Mouse (Mus musculus): ENCODE results near the gene D6Ertd527e. TPM values are rescaled to one million over a fixed set of nuclear protein-coding genes. Genes with fewer than 3 reads are reported as not detected.

D6Ertd527e gene
- polyA plus RNA-seq, 2 experiments: 0.56 to 1.6 TPM

GRCm38 (mm10) chr6:87133520-87133919 lies 29.0 kb downstream of the D6Ertd527e start:
- Histone ChIP-seq H3K27me3 (ENCODE audit: control insufficient read depth, insufficient read depth, low read length) (no peaks in the 10 kb centered on the region), H3K4me2 (replicated peaks; ENCODE audit: low read depth, low read length, severe bottlenecking) (no peak overlapping the region), H3K36me3 (ENCODE audit: control insufficient read depth, insufficient read depth, low read length) (peaks cover 31% of the 10 kb centered on the region), H3K4me3 (replicated peaks; ENCODE audit: low read length) (no peak overlapping the region), H3K4me1 (ENCODE audit: control insufficient read depth, insufficient read depth, low read length) (peaks cover 4% of the 10 kb centered on the region; the same call in 1 of the 2 replicates), H3K9me3 (ENCODE audit: control insufficient read depth, low read length) (peaks cover 3% of the 10 kb centered on the region; the same call in 1 of the 2 replicates), H3K27ac (replicated peaks; ENCODE audit: low read depth, low read length) (no peak overlapping the region), H3K9ac (ENCODE audit: low read depth, low read length, severe bottlenecking) (no peak overlapping the region)
- no peak for TF ChIP-seq POLR2A (IDR thresholded peaks at IDR 0.05; ENCODE audit: borderline replicate concordance, extremely low read depth, insufficient read depth, insufficient read length)
- DNase-seq (ENCODE audit: low spot score): no peak
- ATAC-seq (ENCODE audit: low FRiP score, low read depth): no peak
- WGBS: 47% methylated on average over 3 of the region's 3 CpGs

- Histone ChIP-seq H3K27me3 (ENCODE audit: control insufficient read depth, insufficient read depth, low read length) (no peaks in the 10 kb centered on the region), H3K4me1 (ENCODE audit: control insufficient read depth, insufficient read depth, low read length) (peaks cover 4% of the 10 kb centered on the region; the same call in 1 of the 2 replicates), H3K4me3 (replicated peaks; ENCODE audit: low read length) (no peak overlapping the region), H3K4me2 (replicated peaks; ENCODE audit: low read depth, low read length, severe bottlenecking) (no peak overlapping the region), H3K9ac (ENCODE audit: low read depth, low read length, severe bottlenecking) (no peak overlapping the region), H3K36me3 (ENCODE audit: control insufficient read depth, insufficient read depth, low read length) (peaks cover 31% of the 10 kb centered on the region), H3K9me3 (ENCODE audit: control insufficient read depth, low read length) (peaks cover 3% of the 10 kb centered on the region; the same call in 1 of the 2 replicates), H3K27ac (replicated peaks; ENCODE audit: low read depth, low read length) (no peak overlapping the region)
- WGBS: 71% methylated on average over 12 of the region's 12 CpGs
- ATAC-seq (ENCODE audit: low FRiP score, low read depth) (no peak), DNase-seq (ENCODE audit: low spot score) (no peak)
- no peak for TF ChIP-seq POLR2A (IDR thresholded peaks at IDR 0.05; ENCODE audit: borderline replicate concordance, extremely low read depth, insufficient read depth, insufficient read length)
Observed at GRCm38 (mm10) chr6:87133966-87134546, 29.5 kb downstream of the D6Ertd527e start.

GRCm38 (mm10) chr6:87138479-87138878 lies 33.9 kb downstream of the D6Ertd527e start:
- TF ChIP-seq POLR2A (IDR thresholded peaks at IDR 0.05; ENCODE audit: borderline replicate concordance, extremely low read depth, insufficient read depth, insufficient read length): no peak
- WGBS: 95% methylated on average over 5 of the region's 5 CpGs
- H3K9me3 ChIP-seq (ENCODE audit: control insufficient read depth, low read length): no peaks in the 10 kb centered on the region
- DNase-seq (ENCODE audit: low spot score) (no peak), ATAC-seq (ENCODE audit: low FRiP score, low read depth) (no peak)
- H3K36me3 ChIP-seq (ENCODE audit: control insufficient read depth, insufficient read depth, low read length): peaks cover 34% of the 10 kb centered on the region
- H3K27me3 ChIP-seq (ENCODE audit: control insufficient read depth, insufficient read depth, low read length): no peaks in the 10 kb centered on the region
- no peak overlapping the region for H3K27ac ChIP-seq (replicated peaks; ENCODE audit: low read depth, low read length)
- no peak overlapping the region for H3K9ac ChIP-seq (ENCODE audit: low read depth, low read length, severe bottlenecking)
- H3K4me1 ChIP-seq (ENCODE audit: control insufficient read depth, insufficient read depth, low read length): peaks cover 38% of the 10 kb centered on the region
- no peak overlapping the region for H3K4me2 ChIP-seq (replicated peaks; ENCODE audit: low read depth, low read length, severe bottlenecking)
- H3K4me3 ChIP-seq (replicated peaks; ENCODE audit: low read length): no peak overlapping the region

- no peak overlapping the region for H3K4me3 ChIP-seq (replicated peaks; ENCODE audit: low read length)
- H3K27ac ChIP-seq (replicated peaks; ENCODE audit: low read depth, low read length): peak overlapping the region; percentile 52
- ATAC-seq (ENCODE audit: low FRiP score, low read depth) (peak; percentile 85), DNase-seq (ENCODE audit: low spot score) (peak; percentile 81)
- peaks cover 51% of the 10 kb centered on the region for H3K4me1 ChIP-seq (ENCODE audit: control insufficient read depth, insufficient read depth, low read length)
- H3K27me3 ChIP-seq (ENCODE audit: control insufficient read depth, insufficient read depth, low read length): no peaks in the 10 kb centered on the region
- H3K9me3 ChIP-seq (ENCODE audit: control insufficient read depth, low read length): no peaks in the 10 kb centered on the region
- H3K9ac ChIP-seq (ENCODE audit: low read depth, low read length, severe bottlenecking): no peak overlapping the region
- 41% methylated on average over 12 of the region's 12 CpGs for WGBS
- no peak overlapping the region for H3K4me2 ChIP-seq (replicated peaks; ENCODE audit: low read depth, low read length, severe bottlenecking)
- no peak for TF ChIP-seq POLR2A (IDR thresholded peaks at IDR 0.05; ENCODE audit: borderline replicate concordance, extremely low read depth, insufficient read depth, insufficient read length)
- H3K36me3 ChIP-seq (ENCODE audit: control insufficient read depth, insufficient read depth, low read length): peaks cover 31% of the 10 kb centered on the region
Observed at GRCm38 (mm10) chr6:87139796-87140553, 35.4 kb downstream of the D6Ertd527e start.

DNA sequence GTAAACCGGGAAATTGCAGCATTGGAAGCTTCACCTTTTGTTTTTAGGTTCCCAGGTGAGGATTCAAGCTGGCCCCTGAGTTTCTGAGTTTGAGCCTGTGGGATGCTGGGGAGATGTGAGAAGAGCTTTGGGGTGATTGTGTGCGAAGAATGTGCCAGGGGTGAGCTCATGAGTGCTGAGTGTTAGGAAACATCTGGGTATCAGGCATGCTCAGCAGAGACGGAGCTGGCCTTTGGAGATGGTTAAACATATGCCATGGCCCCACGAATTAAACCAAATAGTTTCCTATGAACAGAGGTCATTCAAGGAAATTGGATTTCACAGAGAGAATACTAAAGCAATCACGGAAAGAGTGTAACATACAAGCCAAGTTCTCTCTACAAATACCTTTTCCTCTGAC lies 37.7 kb downstream of the D6Ertd527e start:
- Histone ChIP-seq H3K4me3 (replicated peaks; ENCODE audit: low read length) (no peak overlapping the region), H3K9me3 (ENCODE audit: control insufficient read depth, low read length) (no peaks in the 10 kb centered on the region), H3K27ac (replicated peaks; ENCODE audit: low read depth, low read length) (peak overlapping the region; percentile 58; the same call in 1 of the 2 replicates), H3K4me1 (ENCODE audit: control insufficient read depth, insufficient read depth, low read length) (peaks cover 54% of the 10 kb centered on the region), H3K27me3 (ENCODE audit: control insufficient read depth, insufficient read depth, low read length) (no peaks in the 10 kb centered on the region), H3K4me2 (replicated peaks; ENCODE audit: low read depth, low read length, severe bottlenecking) (no peak overlapping the region), H3K36me3 (ENCODE audit: control insufficient read depth, insufficient read depth, low read length) (peaks cover 16% of the 10 kb centered on the region; the same call in 1 of the 2 replicates), H3K9ac (ENCODE audit: low read depth, low read length, severe bottlenecking) (no peak overlapping the region)
- no peak for DNase-seq (ENCODE audit: low spot score)
- WGBS: 53% methylated on average over 5 of the region's 5 CpGs
- TF ChIP-seq POLR2A (IDR thresholded peaks at IDR 0.05; ENCODE audit: borderline replicate concordance, extremely low read depth, insufficient read depth, insufficient read length): no peak
- no peak for ATAC-seq (ENCODE audit: low FRiP score, low read depth)
